Mouse (Mus musculus) thymus, adult 2 months (tissue): ENCODE results near the gene Catsperg1.

Experiments used
- CTCF ChIP-seq: fragments of 200-500 bp; IDR thresholded peaks from 2 replicates; pipeline ENCODE4 v1.5.1; 2012; ENCODE audit warnings: mild to moderate bottlenecking, control low read depth, low read length, moderate library complexity, borderline replicate concordance; ENCODE audit not compliant: control insufficient read depth, poor library complexity, insufficient read depth; ENCODE audit errors: extremely low read depth
- POLR2A ChIP-seq: fragments of 200-500 bp; IDR thresholded peaks from 2 replicates; pipeline ENCODE4 v1.6.1; 2012; ENCODE audit warnings: mild to moderate bottlenecking, low read length, control low read depth, moderate library complexity; ENCODE audit not compliant: control insufficient read depth, poor library complexity, insufficient read depth; ENCODE audit errors: extremely low read depth

DNA sequence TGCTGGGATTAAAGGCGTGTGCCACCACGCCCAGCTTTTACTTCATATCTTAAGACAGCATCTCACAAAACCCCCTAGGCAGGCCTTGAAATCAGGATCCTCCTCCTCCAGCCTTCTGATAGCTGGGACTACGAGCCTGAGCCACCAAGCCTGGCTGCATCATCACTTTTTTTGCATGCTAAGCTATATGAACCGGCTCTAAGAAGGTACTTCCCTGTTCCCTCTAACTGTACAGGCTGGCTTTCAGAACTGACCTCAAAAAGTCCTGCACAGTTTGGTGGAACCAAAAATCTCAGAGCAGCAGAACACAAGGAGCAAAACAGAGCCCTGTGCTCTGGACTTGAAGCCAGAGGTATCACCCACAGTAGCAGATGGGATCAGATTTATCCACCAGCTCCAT lies 14.4 kb upstream of the Catsperg1 start:
- TF ChIP-seq CTCF (no peak), POLR2A (no peak)
